Mouse (Mus musculus) small intestine, adult 2 months (tissue): ENCODE results near the gene Mypn.

Source experiments
- CTCF ChIP-seq: fragments of 200-500 bp; IDR thresholded peaks from 2 replicates; pipeline ENCODE4 v1.5.1; 2012; ENCODE audit warnings: low read depth, mild to moderate bottlenecking, control low read depth, inconsistent platforms, low read length, moderate library complexity, mixed read lengths; ENCODE audit not compliant: insufficient replicate concordance, insufficient read length; ENCODE audit errors: extremely low read depth
- POLR2A ChIP-seq: fragments of 200-500 bp; IDR thresholded peaks from 2 replicates; pipeline ENCODE4 v1.6.1; 2012; ENCODE audit warnings: low read depth, mild to moderate bottlenecking, control low read depth, inconsistent platforms, low read length, moderate library complexity

DNA sequence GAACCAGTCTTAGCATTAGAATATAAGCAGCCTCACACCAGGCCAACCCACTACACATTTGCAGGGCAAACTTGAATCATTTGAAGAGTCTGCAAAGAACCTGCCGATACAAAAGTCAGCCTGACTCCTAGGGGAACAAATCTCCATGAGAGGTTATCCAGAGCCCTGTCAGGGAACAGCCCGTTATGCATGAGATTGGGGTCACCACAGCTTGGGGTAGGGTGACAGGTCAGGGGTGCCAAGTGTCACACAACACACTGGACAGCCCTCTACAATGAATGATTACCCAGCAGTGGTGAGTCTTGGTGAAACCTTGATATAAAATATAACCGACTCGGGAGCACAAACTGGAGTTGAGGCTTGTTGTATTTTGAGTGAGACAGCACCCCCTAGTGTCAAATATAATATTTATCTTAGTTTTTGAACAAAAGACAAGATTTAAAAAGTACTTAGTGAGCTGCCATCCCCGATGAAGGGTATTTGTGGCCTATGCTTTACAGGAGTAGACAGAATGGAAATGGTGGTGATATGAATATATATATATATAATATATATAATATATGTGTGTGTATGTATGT is 90.6 kb downstream of the Mypn start:
- TF ChIP-seq CTCF: peak; percentile 11; the same call in 1 of the 2 replicates
- no peak for TF ChIP-seq POLR2A
